Mouse (Mus musculus) cortical plate, adult 2 months (tissue): Measurements from ENCODE around the gene Rdh7.

Experiments
- CTCF ChIP-seq: fragments of 200-500 bp; IDR thresholded peaks from 2 replicates; pipeline ENCODE4 v1.5.1; 2011; ENCODE audit warnings: mild to moderate bottlenecking, control low read depth, low read length; ENCODE audit not compliant: insufficient read depth; ENCODE audit errors: extremely low read depth
- POLR2A ChIP-seq: fragments of 200-500 bp; IDR thresholded peaks from 2 replicates; pipeline ENCODE4 v1.6.1; 2011; ENCODE audit warnings: mild to moderate bottlenecking, low read length, control low read depth; ENCODE audit not compliant: insufficient read depth; ENCODE audit errors: extremely low read depth

- TF ChIP-seq CTCF (no peak), POLR2A (no peak)
These were observed 14.5 kb upstream of the Rdh7 start for GRCm38 (mm10) chr10:127903116-127903515.
